Mouse (Mus musculus) heart, adult 2 months (tissue): Measurements from ENCODE around the gene Strada.

ENCODE experiments used
- CTCF ChIP-seq: fragments of 200-600 bp; IDR thresholded peaks from 2 replicates; pipeline ENCODE4 v1.8.1; 2022; ENCODE audit warnings: antibody characterized with exemption, mild to moderate bottlenecking, moderate library complexity
- EP300 ChIP-seq: fragments of 200-500 bp; IDR thresholded peaks from 2 replicates; pipeline ENCODE4 v1.6.1; 2011; ENCODE audit warnings: low read depth, low read length, control low read depth; ENCODE audit not compliant: insufficient read depth

- TF ChIP-seq EP300 = no peak
- no peak for TF ChIP-seq CTCF
Observed at GRCm38 (mm10) chr11:106195341-106195740, 6.6 kb downstream of the Strada start.
